Mouse (Mus musculus): ENCODE measurements around the gene Lix1l.

The Lix1l gene

GRCm38 (mm10) chr3:96593374-96593773 is 7.6 kb upstream of the Lix1l start:
- Histone ChIP-seq H3K27me3 (ENCODE audit: insufficient read depth, low read length) (peaks cover 30% of the 10 kb centered on the region), H3K4me3 (replicated peaks; ENCODE audit: low read length) (peak overlapping the region; percentile 86), H3K4me1 (replicated peaks; ENCODE audit: low read depth, low read length) (peaks cover 81% of the 10 kb centered on the region), H3K36me3 (ENCODE audit: insufficient read depth, low read length) (peaks cover 8% of the 10 kb centered on the region), H3K9me3 (ENCODE audit: low read length) (no peaks in the 10 kb centered on the region)
- TF ChIP-seq CTCF (conservative IDR thresholded peaks at IDR 0.05; ENCODE audit: low read length) = no peak
- TF ChIP-seq POU5F1 (IDR thresholded peaks at IDR 0.05; ENCODE audit: borderline replicate concordance, low read length) = no peak
- no peak for TF ChIP-seq NANOG (IDR thresholded peaks at IDR 0.05; ENCODE audit: borderline replicate concordance, low read length)

DNA sequence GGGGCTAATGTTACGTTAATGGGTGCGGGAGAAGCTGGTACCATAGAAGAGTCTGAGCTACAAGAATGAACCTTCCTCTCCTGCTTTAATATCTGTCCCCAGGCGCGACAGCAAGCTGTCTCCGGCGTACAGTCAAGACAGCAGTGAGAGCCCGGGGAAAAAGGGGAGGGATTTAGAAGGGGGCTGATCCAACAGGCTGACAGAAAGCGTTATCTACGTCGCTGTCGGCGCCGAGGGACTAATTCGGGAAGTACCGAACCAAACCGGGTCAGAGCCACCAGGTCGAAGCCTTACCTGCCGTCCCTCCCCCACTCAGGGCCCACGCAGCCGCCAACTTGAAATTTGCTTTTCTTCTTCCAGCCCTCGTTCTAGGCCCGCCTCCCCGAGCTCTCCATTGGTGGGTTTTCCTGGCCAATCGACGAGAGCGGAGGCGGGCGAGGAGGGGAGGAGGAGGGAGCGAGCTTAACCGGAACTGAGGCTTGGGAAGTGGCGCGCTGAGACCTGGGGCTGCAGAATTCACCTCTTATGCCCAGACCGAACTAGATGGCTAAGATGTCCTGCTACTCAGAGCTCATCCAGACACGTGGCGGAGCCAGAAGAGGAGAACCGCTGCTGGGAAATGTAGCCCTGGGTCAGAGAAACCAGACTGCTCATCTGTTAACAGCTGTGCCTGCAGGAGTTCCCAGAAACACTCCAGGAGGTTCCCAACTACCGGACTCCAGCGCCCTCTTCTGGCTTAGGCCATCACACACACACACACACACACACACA is 7.0 kb upstream of the Lix1l start, which contains the start of gene Polr3gl:
Gene Polr3gl, minus strand, starts transcription at position 392 of the 771 bp plus-strand sequence.
- no peaks in the 10 kb centered on the region for H3K9me3 ChIP-seq (ENCODE audit: low read length)
- peak within 1 kb of the TSS; percentile 86 for H3K4me3 ChIP-seq (replicated peaks; ENCODE audit: low read length)
- H3K27me3 ChIP-seq (ENCODE audit: insufficient read depth, low read length) = peaks cover 36% of the 10 kb centered on the region
- peaks cover 8% of the 10 kb centered on the region for H3K36me3 ChIP-seq (ENCODE audit: insufficient read depth, low read length)
- peaks cover 82% of the 10 kb centered on the region for H3K4me1 ChIP-seq (replicated peaks; ENCODE audit: low read depth, low read length)
- no peak for TF ChIP-seq CTCF (conservative IDR thresholded peaks at IDR 0.05; ENCODE audit: low read length)
- no peak for TF ChIP-seq NANOG (IDR thresholded peaks at IDR 0.05; ENCODE audit: borderline replicate concordance, low read length)
- TF ChIP-seq POU5F1 (IDR thresholded peaks at IDR 0.05; ENCODE audit: borderline replicate concordance, low read length) = no peak

- Histone ChIP-seq H3K27me3 (ENCODE audit: insufficient read depth, low read length) (peaks cover 42% of the 10 kb centered on the region), H3K36me3 (ENCODE audit: insufficient read depth, low read length) (peaks cover 3% of the 10 kb centered on the region), H3K9me3 (ENCODE audit: low read length) (no peaks in the 10 kb centered on the region), H3K4me3 (replicated peaks; ENCODE audit: low read length) (no peak overlapping the region), H3K4me1 (replicated peaks; ENCODE audit: low read depth, low read length) (peaks cover 84% of the 10 kb centered on the region)
- TF ChIP-seq NANOG (IDR thresholded peaks at IDR 0.05; ENCODE audit: borderline replicate concordance, low read length) (no peak), POU5F1 (IDR thresholded peaks at IDR 0.05; ENCODE audit: borderline replicate concordance, low read length) (no peak), CTCF (conservative IDR thresholded peaks at IDR 0.05; ENCODE audit: low read length) (no peak)
Observed at GRCm38 (mm10) chr3:96594851-96595250, 6.1 kb upstream of the Lix1l start.

DNA sequence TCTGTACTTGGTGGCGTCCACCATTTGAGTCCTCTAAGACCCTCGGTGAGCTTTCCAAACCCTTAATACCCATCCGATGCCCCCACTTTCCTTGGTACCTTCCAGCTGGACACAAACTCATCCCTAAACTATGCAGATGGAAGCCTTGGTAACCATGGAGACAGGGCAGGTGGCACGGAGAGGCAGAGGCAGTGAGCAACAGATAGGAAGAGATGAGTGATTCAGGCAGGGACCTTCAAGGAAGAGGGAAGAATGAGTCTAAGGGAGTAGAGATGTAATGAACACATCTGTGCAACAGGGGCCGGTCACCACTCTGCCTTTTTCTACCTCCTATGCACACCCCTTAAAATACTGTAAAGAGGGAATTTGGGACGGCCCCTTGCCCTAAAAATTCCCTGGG is 5.3 kb upstream of the Lix1l start:
- Histone ChIP-seq H3K36me3 (ENCODE audit: insufficient read depth, low read length) (no peaks in the 10 kb centered on the region), H3K4me1 (replicated peaks; ENCODE audit: low read depth, low read length) (peaks cover 86% of the 10 kb centered on the region), H3K9me3 (ENCODE audit: low read length) (no peaks in the 10 kb centered on the region), H3K4me3 (replicated peaks; ENCODE audit: low read length) (peak overlapping the region; percentile 81), H3K27me3 (ENCODE audit: insufficient read depth, low read length) (peaks cover 42% of the 10 kb centered on the region)
- TF ChIP-seq NANOG (IDR thresholded peaks at IDR 0.05; ENCODE audit: borderline replicate concordance, low read length) (no peak), POU5F1 (IDR thresholded peaks at IDR 0.05; ENCODE audit: borderline replicate concordance, low read length) (no peak), CTCF (conservative IDR thresholded peaks at IDR 0.05; ENCODE audit: low read length) (no peak)

- Histone ChIP-seq H3K36me3 (ENCODE audit: insufficient read depth, low read length) (no peaks in the 10 kb centered on the region), H3K4me1 (replicated peaks; ENCODE audit: low read depth, low read length) (peaks cover 83% of the 10 kb centered on the region), H3K4me3 (replicated peaks; ENCODE audit: low read length) (peak within 1 kb of the TSS; percentile 81), H3K27me3 (ENCODE audit: insufficient read depth, low read length) (peaks cover 42% of the 10 kb centered on the region), H3K9me3 (ENCODE audit: low read length) (no peaks in the 10 kb centered on the region)
- TF ChIP-seq CTCF (conservative IDR thresholded peaks at IDR 0.05; ENCODE audit: low read length) (no peak), POU5F1 (IDR thresholded peaks at IDR 0.05; ENCODE audit: borderline replicate concordance, low read length) (no peak), NANOG (IDR thresholded peaks at IDR 0.05; ENCODE audit: borderline replicate concordance, low read length) (no peak)
Observed at GRCm38 (mm10) chr3:96596228-96596707, 4.7 kb upstream of the Lix1l start, which contains the start of gene Ankrd34a. Gene Ankrd34a, plus strand, starts transcription at chr3:96596636.

GRCm38 (mm10) chr3:96596855-96597254 is 4.1 kb upstream of the Lix1l start:
- H3K36me3 ChIP-seq (ENCODE audit: insufficient read depth, low read length) = no peaks in the 10 kb centered on the region
- H3K4me3 ChIP-seq (replicated peaks; ENCODE audit: low read length) = peak overlapping the region; percentile 81
- H3K4me1 ChIP-seq (replicated peaks; ENCODE audit: low read depth, low read length) = peaks cover 83% of the 10 kb centered on the region
- H3K27me3 ChIP-seq (ENCODE audit: insufficient read depth, low read length) = peaks cover 45% of the 10 kb centered on the region
- no peaks in the 10 kb centered on the region for H3K9me3 ChIP-seq (ENCODE audit: low read length)
- TF ChIP-seq POU5F1 (IDR thresholded peaks at IDR 0.05; ENCODE audit: borderline replicate concordance, low read length) = no peak
- TF ChIP-seq CTCF (conservative IDR thresholded peaks at IDR 0.05; ENCODE audit: low read length) = no peak
- no peak for TF ChIP-seq NANOG (IDR thresholded peaks at IDR 0.05; ENCODE audit: borderline replicate concordance, low read length)

- H3K4me1 ChIP-seq (replicated peaks; ENCODE audit: low read depth, low read length) = peaks cover 83% of the 10 kb centered on the region
- no peak for TF ChIP-seq CTCF (conservative IDR thresholded peaks at IDR 0.05; ENCODE audit: low read length)
- H3K4me3 ChIP-seq (replicated peaks; ENCODE audit: low read length) = peak overlapping the region; percentile 81
- no peaks in the 10 kb centered on the region for H3K36me3 ChIP-seq (ENCODE audit: insufficient read depth, low read length)
- peaks cover 51% of the 10 kb centered on the region for H3K27me3 ChIP-seq (ENCODE audit: insufficient read depth, low read length)
- no peaks in the 10 kb centered on the region for H3K9me3 ChIP-seq (ENCODE audit: low read length)
Observed at GRCm38 (mm10) chr3:96597435-96597891, 3.5 kb upstream of the Lix1l start.

- peaks cover 83% of the 10 kb centered on the region for H3K4me1 ChIP-seq (replicated peaks; ENCODE audit: low read depth, low read length)
- H3K36me3 ChIP-seq (ENCODE audit: insufficient read depth, low read length) = no peaks in the 10 kb centered on the region
- H3K9me3 ChIP-seq (ENCODE audit: low read length) = no peaks in the 10 kb centered on the region
- no peak for TF ChIP-seq NANOG (IDR thresholded peaks at IDR 0.05; ENCODE audit: borderline replicate concordance, low read length)
- TF ChIP-seq CTCF (conservative IDR thresholded peaks at IDR 0.05; ENCODE audit: low read length) = no peak
- no peak for TF ChIP-seq POU5F1 (IDR thresholded peaks at IDR 0.05; ENCODE audit: borderline replicate concordance, low read length)
- peak overlapping the region; percentile 81 for H3K4me3 ChIP-seq (replicated peaks; ENCODE audit: low read length)
- H3K27me3 ChIP-seq (ENCODE audit: insufficient read depth, low read length) = peaks cover 60% of the 10 kb centered on the region
Observed at GRCm38 (mm10) chr3:96598156-96599068, 2.5 kb upstream of the Lix1l start.

All from E14TG2a.4 (cell line).